Mouse (Mus musculus) cerebellum, postnatal 14 days (tissue): ENCODE measurements around the gene Klf14.

Source experiments
- DNase-seq, 2 experiments: peaks; one replicate each; pipeline ENCODE4 v3.0.0; 2021; ENCODE audit warnings: mixed read lengths in 2 of 2

The Klf14 gene

GRCm38 (mm10) chr6:30958736-30959540 is at the start of gene Klf14:
Gene Klf14 (minus strand): TSS chr6:30959078.
- DNase-seq, result peak; percentile 27 to 44

GRCm38 (mm10) chr6:31006111-31006600 is 47.3 kb upstream of the Klf14 start:
- no peak for DNase-seq

GRCm38 (mm10) chr6:30986393-30986792 is 27.5 kb upstream of the Klf14 start:
- DNase-seq, result no peak

- DNase-seq, result peak in 1 of 2 experiments; percentile 8
Observed at GRCm38 (mm10) chr6:30983021-30983420, 24.1 kb upstream of the Klf14 start.

GRCm38 (mm10) chr6:30982372-30982980 is 23.6 kb upstream of the Klf14 start:
- peak in 1 of 2 experiments; percentile 20 for DNase-seq

GRCm38 (mm10) chr6:30981351-30981750 is 22.5 kb upstream of the Klf14 start:
- no peak for DNase-seq

- no peak for DNase-seq
Observed at GRCm38 (mm10) chr6:30978615-30979014, 19.7 kb upstream of the Klf14 start.

- no peak for DNase-seq
Observed at GRCm38 (mm10) chr6:30972121-30972520, 13.2 kb upstream of the Klf14 start.

- peak; percentile 66 to 67 for DNase-seq
Observed at GRCm38 (mm10) chr6:30957784-30958735, 818 bp downstream of the Klf14 start.

GRCm38 (mm10) chr6:30939264-30939663 is 19.6 kb downstream of the Klf14 start:
- no peak for DNase-seq

- DNase-seq, result peak; percentile 8 to 11
Observed at GRCm38 (mm10) chr6:30922821-30923220, 36.1 kb downstream of the Klf14 start.

GRCm38 (mm10) chr6:30921826-30922225 is 37.1 kb downstream of the Klf14 start:
- peak; percentile 19 to 27 for DNase-seq

GRCm38 (mm10) chr6:30920834-30921675 is 37.8 kb downstream of the Klf14 start:
- DNase-seq, result peak; percentile 47 to 63

GRCm38 (mm10) chr6:30915473-30915872 is 43.4 kb downstream of the Klf14 start, which contains the start of gene Tsga13:
Gene Tsga13 (minus strand): TSS chr6:30915573.
- no peak for DNase-seq

GRCm38 (mm10) chr6:30907970-30908369 is 50.9 kb downstream of the Klf14 start:
- no peak for DNase-seq
